Mouse (Mus musculus): ENCODE data around the gene Clpp. TPM values are rescaled to one million over a fixed set of nuclear protein-coding genes. Genes with fewer than 3 reads are reported as not detected.

The Clpp gene
- polyA plus RNA-seq, 1 experiment from 2014 or later: 157 TPM

Other genes with a start within 250 kb of the Clpp start
- 14.1 TPM in 2 replicates for gene Nrtn, start 232.8 kb upstream of the Clpp start, polyA plus RNA-seq (2015; fragmentation: Nextera tagmentation; extraction: Ambion mirVana)
- gene Dus3l, start 225.5 kb upstream of the Clpp start, polyA plus RNA-seq (2015; fragmentation: Nextera tagmentation; extraction: Ambion mirVana): 47.7 and 50.5 TPM in 2 replicates
- gene Prr22, start 220.1 kb upstream of the Clpp start, polyA plus RNA-seq (2015; fragmentation: Nextera tagmentation; extraction: Ambion mirVana): 1.4 and 1.5 TPM in 2 replicates
- 4.5 and 4.9 TPM in 2 replicates for gene Rfx2, start 159.3 kb upstream of the Clpp start, polyA plus RNA-seq (2015; fragmentation: Nextera tagmentation; extraction: Ambion mirVana)
- gene Acsbg2, start 115.9 kb upstream of the Clpp start, polyA plus RNA-seq (2015; fragmentation: Nextera tagmentation; extraction: Ambion mirVana): not detected in 2 replicates
- gene 1700061G19Rik, start 114.8 kb upstream of the Clpp start, polyA plus RNA-seq (2015; fragmentation: Nextera tagmentation; extraction: Ambion mirVana): 0.29 and 0.47 TPM in 2 replicates
- 63.3 and 74.1 TPM in 2 replicates for gene Mllt1, start 54.9 kb upstream of the Clpp start, polyA plus RNA-seq (2015; fragmentation: Nextera tagmentation; extraction: Ambion mirVana)
- not detected in 2 replicates for gene Acer1, start 8.2 kb upstream of the Clpp start, polyA plus RNA-seq (2015; fragmentation: Nextera tagmentation; extraction: Ambion mirVana)
- gene Alkbh7, start 7.0 kb downstream of the Clpp start, polyA plus RNA-seq (2015; fragmentation: Nextera tagmentation; extraction: Ambion mirVana): 41.7 and 44.4 TPM in 2 replicates
- not detected in 2 replicates for gene Pspn, start 9.7 kb downstream of the Clpp start, polyA plus RNA-seq (2015; fragmentation: Nextera tagmentation; extraction: Ambion mirVana)
- 61.0 and 61.5 TPM in 2 replicates for gene Gtf2f1, start 21.0 kb downstream of the Clpp start, polyA plus RNA-seq (2015; fragmentation: Nextera tagmentation; extraction: Ambion mirVana)
- gene Gm17949, start 21.2 kb downstream of the Clpp start, polyA plus RNA-seq (2015; fragmentation: Nextera tagmentation; extraction: Ambion mirVana): 0.32 TPM in 1 of 2 replicates, not detected in the other
- gene Khsrp, start 41.2 kb downstream of the Clpp start, polyA plus RNA-seq (2015; fragmentation: Nextera tagmentation; extraction: Ambion mirVana): 46.0 and 46.3 TPM in 2 replicates
- not detected in 2 replicates for gene Slc25a41, start 51.3 kb downstream of the Clpp start, polyA plus RNA-seq (2015; fragmentation: Nextera tagmentation; extraction: Ambion mirVana)
- gene Crb3, start 68.8 kb downstream of the Clpp start, polyA plus RNA-seq (2015; fragmentation: Nextera tagmentation; extraction: Ambion mirVana): 1.7 and 2.9 TPM in 2 replicates
- gene Slc25a23, start 69.6 kb downstream of the Clpp start, polyA plus RNA-seq (2015; fragmentation: Nextera tagmentation; extraction: Ambion mirVana): 5.5 and 6.5 TPM in 2 replicates
- gene Dennd1c, start 88.2 kb downstream of the Clpp start, polyA plus RNA-seq (2015; fragmentation: Nextera tagmentation; extraction: Ambion mirVana): 1.1 TPM in 2 replicates
- 16.3 and 17.5 TPM in 2 replicates for gene Tubb4a, start 97.5 kb downstream of the Clpp start, polyA plus RNA-seq (2015; fragmentation: Nextera tagmentation; extraction: Ambion mirVana)
- gene Tnfsf9, start 115.0 kb downstream of the Clpp start, polyA plus RNA-seq (2015; fragmentation: Nextera tagmentation; extraction: Ambion mirVana): 9.2 and 10.9 TPM in 2 replicates
- gene Cd70, start 159.5 kb downstream of the Clpp start, polyA plus RNA-seq (2015; fragmentation: Nextera tagmentation; extraction: Ambion mirVana): not detected in 2 replicates
- 0.20 TPM in 1 of 2 replicates, not detected in the other for gene Tnfsf14, start 203.9 kb downstream of the Clpp start, polyA plus RNA-seq (2015; fragmentation: Nextera tagmentation; extraction: Ambion mirVana)
- 0.31 and 0.59 TPM in 2 replicates for gene C3, start 237.8 kb downstream of the Clpp start, polyA plus RNA-seq (2015; fragmentation: Nextera tagmentation; extraction: Ambion mirVana)

Data from limb, embryonic 13.5 days (tissue).